Mouse (Mus musculus) limb, embryonic 13.5 days (tissue): ENCODE results near the gene Il31ra. TPM values are rescaled to one million over a fixed set of nuclear protein-coding genes. Genes with fewer than 3 reads are reported as not detected.

Experiments used
- ATAC-seq: fragments of 200-750 bp; cut with Nextera tagmentation; 2 replicates; pipeline ENCODE4 v1.8.0; 2017; ENCODE audit warnings: low read depth, moderate number of reproducible peaks, moderate TSS enrichment; ENCODE audit not compliant: low FRiP score
- H3K27ac ChIP-seq: fragments of 300-500 bp; sonication (generic); 2 replicates; pipeline ENCODE4 v1.5.1; 2015; ENCODE audit warnings: inconsistent platforms, mild to moderate bottlenecking, moderate library complexity
- H3K27me3 ChIP-seq: fragments of 300-500 bp; sonication (generic); 2 replicates; pipeline ENCODE4 v1.6.1; 2015; ENCODE audit warnings: mild to moderate bottlenecking, inconsistent platforms
- H3K36me3 ChIP-seq: fragments of 300-500 bp; sonication (generic); 2 replicates; pipeline ENCODE4 v1.6.1; 2015; ENCODE audit warnings: inconsistent platforms, mild to moderate bottlenecking, moderate library complexity
- H3K4me1 ChIP-seq: fragments of 300-500 bp; sonication (generic); 2 replicates; pipeline ENCODE4 v1.6.1; 2015; ENCODE audit warnings: inconsistent platforms
- H3K4me2 ChIP-seq: fragments of 300-500 bp; sonication (generic); replicated peaks from 2 replicates; pipeline ENCODE4 v1.6.1; 2015; ENCODE audit warnings: inconsistent platforms, mild to moderate bottlenecking, moderate library complexity
- H3K4me3 ChIP-seq: fragments of 300-500 bp; sonication (generic); 2 replicates; pipeline ENCODE4 v1.5.1; 2015; ENCODE audit warnings: moderate library complexity, mild to moderate bottlenecking, inconsistent platforms
- H3K9ac ChIP-seq: fragments of 300-500 bp; sonication (generic); 2 replicates; pipeline ENCODE4 v1.6.1; 2015; ENCODE audit warnings: mild to moderate bottlenecking, inconsistent platforms
- H3K9me3 ChIP-seq: fragments of 300-500 bp; sonication (generic); 2 replicates; pipeline ENCODE4 v1.6.1; 2016; ENCODE audit warnings: inconsistent platforms
- WGBS: fragments of 180-500 bp; shearing (Covaris S2); methylation state at CpG from one replicate; pipeline ENCODE4 v1.1.7; 2015; 5-methylcytosine and 5-hydroxymethylcytosine counted together
- polyA plus RNA-seq: library from polyadenylated mRNA; unstranded; fragments of >200 nt; fragmentation: Nextera tagmentation; extraction: Ambion mirVana; gene quantifications from 2 replicates; pipeline ENCODE4 v1.2.1, GENCODE M21; 2015

Gene Il31ra
- polyA plus RNA-seq, 1 experiment from 2014 or later: 0.05 TPM

- Histone ChIP-seq H3K27me3 (no peaks in the 10 kb centered on the region), H3K4me3 (no peak overlapping the region), H3K4me1 (no peaks in the 10 kb centered on the region), H3K36me3 (no peaks in the 10 kb centered on the region), H3K27ac (no peak overlapping the region), H3K9me3 (no peaks in the 10 kb centered on the region), H3K9ac (no peak overlapping the region), H3K4me2 (no peak overlapping the region)
- no peak for ATAC-seq
- WGBS: 95% methylated on average over 5 of the region's 5 CpGs
These were observed 40.9 kb downstream of the Il31ra start for GRCm38 (mm10) chr13:112553304-112553703.

- Histone ChIP-seq H3K36me3 (no peaks in the 10 kb centered on the region), H3K9me3 (no peaks in the 10 kb centered on the region), H3K27me3 (no peaks in the 10 kb centered on the region), H3K4me1 (no peaks in the 10 kb centered on the region), H3K4me3 (no peak overlapping the region), H3K27ac (no peak overlapping the region), H3K4me2 (no peak overlapping the region), H3K9ac (no peak overlapping the region)
- ATAC-seq: no peak
- WGBS: 79% methylated on average over 7 of the region's 7 CpGs
These were observed 42.3 kb downstream of the Il31ra start for GRCm38 (mm10) chr13:112551641-112552548.

DNA sequence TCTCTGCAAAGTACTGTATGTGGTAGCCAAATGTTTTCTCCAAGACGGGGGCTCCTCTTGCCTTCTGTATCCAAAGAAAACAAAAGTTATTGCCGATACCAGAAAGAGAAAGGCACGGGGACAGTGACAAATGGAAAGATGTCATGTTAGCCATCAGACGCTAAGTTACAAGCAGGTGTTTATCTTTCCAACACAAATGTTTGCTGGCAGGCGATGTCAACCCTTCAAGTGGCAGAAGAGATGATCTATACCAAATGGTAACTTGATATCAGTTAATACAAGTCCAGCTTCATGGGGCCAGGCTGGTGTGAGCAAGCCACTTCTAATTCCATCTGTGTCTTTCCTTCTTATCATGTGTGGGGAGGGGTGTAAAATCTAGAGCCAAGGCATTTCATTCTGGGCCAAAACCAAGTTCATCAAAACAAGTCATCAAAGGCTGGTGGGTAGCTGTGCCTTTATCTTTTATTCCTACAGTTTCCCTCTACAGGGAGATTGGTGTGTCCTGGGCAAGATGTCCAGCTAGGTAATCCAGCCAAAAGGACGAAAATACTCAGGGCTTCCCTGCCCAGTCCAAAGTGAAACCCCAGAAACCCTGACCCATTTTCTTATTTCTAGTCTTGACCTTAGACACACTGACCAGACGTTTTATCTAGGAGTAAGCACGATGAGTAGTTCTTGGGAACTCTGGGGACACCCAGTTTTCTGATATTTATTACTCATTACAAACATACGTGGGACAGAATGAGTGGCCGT, 52.8 kb downstream of the Il31ra start:
- H3K27ac ChIP-seq: no peak overlapping the region
- H3K27me3 ChIP-seq: no peaks in the 10 kb centered on the region
- 79% methylated on average over 10 of the region's 10 CpGs for WGBS
- H3K4me2 ChIP-seq: no peak overlapping the region
- no peak overlapping the region for H3K4me3 ChIP-seq
- ATAC-seq: no peak
- no peak overlapping the region for H3K9ac ChIP-seq
- H3K9me3 ChIP-seq: no peaks in the 10 kb centered on the region
- no peaks in the 10 kb centered on the region for H3K36me3 ChIP-seq
- H3K4me1 ChIP-seq: 0 out of 2 replicates have a peak, but pooled peaks cover 4% of the 10 kb centered on the region

GRCm38 (mm10) chr13:112540616-112541015, 53.5 kb downstream of the Il31ra start:
- no peak overlapping the region for H3K9ac ChIP-seq
- H3K4me2 ChIP-seq: no peak overlapping the region
- H3K27me3 ChIP-seq: no peaks in the 10 kb centered on the region
- no peak overlapping the region for H3K27ac ChIP-seq
- WGBS: 33% methylated on average over 3 of the region's 3 CpGs
- no peaks in the 10 kb centered on the region for H3K9me3 ChIP-seq
- no peaks in the 10 kb centered on the region for H3K36me3 ChIP-seq
- H3K4me3 ChIP-seq: no peak overlapping the region
- H3K4me1 ChIP-seq: 0 out of 2 replicates have a peak, but pooled peaks cover 4% of the 10 kb centered on the region
- ATAC-seq: no peak

DNA sequence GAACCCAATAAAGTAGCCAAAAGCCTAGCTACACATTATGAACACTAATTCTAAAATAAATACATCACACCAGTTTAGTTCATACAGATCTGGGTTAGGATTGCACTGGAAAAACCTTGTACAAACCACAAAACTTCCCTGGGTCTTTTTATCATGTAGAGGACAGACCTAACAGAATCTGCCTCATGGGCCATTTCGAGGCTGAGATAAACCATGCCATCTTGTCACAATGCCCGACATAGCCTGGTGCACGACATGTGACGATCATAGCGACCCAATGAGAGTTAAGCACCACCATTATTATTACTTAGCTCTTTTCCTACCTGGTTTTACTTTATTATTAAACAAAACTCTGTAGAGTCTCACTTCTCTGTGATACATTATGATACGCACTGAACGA, 57.1 kb downstream of the Il31ra start:
- H3K27ac ChIP-seq: no peak overlapping the region
- 0 out of 2 replicates have a peak, but pooled peaks cover 7% of the 10 kb centered on the region for H3K4me1 ChIP-seq
- no peaks in the 10 kb centered on the region for H3K9me3 ChIP-seq
- no peak for ATAC-seq
- H3K36me3 ChIP-seq: no peaks in the 10 kb centered on the region
- H3K4me3 ChIP-seq: no peak overlapping the region
- no peaks in the 10 kb centered on the region for H3K27me3 ChIP-seq
- no peak overlapping the region for H3K9ac ChIP-seq
- H3K4me2 ChIP-seq: no peak overlapping the region
- 88% methylated on average over 7 of the region's 7 CpGs for WGBS

GRCm38 (mm10) chr13:112536611-112537010, 57.5 kb downstream of the Il31ra start:
- no peak for ATAC-seq
- no peaks in the 10 kb centered on the region for H3K27me3 ChIP-seq
- no peak overlapping the region for H3K9ac ChIP-seq
- no peak overlapping the region for H3K27ac ChIP-seq
- no peaks in the 10 kb centered on the region for H3K9me3 ChIP-seq
- H3K4me3 ChIP-seq: no peak overlapping the region
- no peak overlapping the region for H3K4me2 ChIP-seq
- H3K36me3 ChIP-seq: no peaks in the 10 kb centered on the region
- 51% methylated on average over 4 of the region's 4 CpGs for WGBS
- 0 out of 2 replicates have a peak, but pooled peaks cover 7% of the 10 kb centered on the region for H3K4me1 ChIP-seq

GRCm38 (mm10) chr13:112533556-112533955, 60.6 kb downstream of the Il31ra start:
- no peak overlapping the region for H3K4me2 ChIP-seq
- H3K36me3 ChIP-seq: no peaks in the 10 kb centered on the region
- H3K4me1 ChIP-seq: 0 out of 2 replicates have a peak, but pooled peaks cover 3% of the 10 kb centered on the region
- H3K27me3 ChIP-seq: no peaks in the 10 kb centered on the region
- ATAC-seq: no peak
- H3K9me3 ChIP-seq: no peaks in the 10 kb centered on the region
- WGBS: 64% methylated on average over 9 of the region's 9 CpGs
- 0 out of 2 replicates have a peak overlapping the region, but pooled peaks have one; percentile 15 for H3K27ac ChIP-seq
- no peak overlapping the region for H3K9ac ChIP-seq
- H3K4me3 ChIP-seq: no peak overlapping the region

- Histone ChIP-seq H3K36me3 (no peaks in the 10 kb centered on the region), H3K4me2 (no peak overlapping the region), H3K9ac (no peak overlapping the region), H3K4me1 (0 out of 2 replicates have a peak, but pooled peaks cover 3% of the 10 kb centered on the region), H3K27me3 (no peaks in the 10 kb centered on the region), H3K9me3 (no peaks in the 10 kb centered on the region), H3K27ac (no peak overlapping the region), H3K4me3 (no peak overlapping the region)
- 89% methylated on average over 6 of the region's 6 CpGs for WGBS
- no peak for ATAC-seq
These were observed 61.9 kb downstream of the Il31ra start for GRCm38 (mm10) chr13:112532235-112532634.

DNA sequence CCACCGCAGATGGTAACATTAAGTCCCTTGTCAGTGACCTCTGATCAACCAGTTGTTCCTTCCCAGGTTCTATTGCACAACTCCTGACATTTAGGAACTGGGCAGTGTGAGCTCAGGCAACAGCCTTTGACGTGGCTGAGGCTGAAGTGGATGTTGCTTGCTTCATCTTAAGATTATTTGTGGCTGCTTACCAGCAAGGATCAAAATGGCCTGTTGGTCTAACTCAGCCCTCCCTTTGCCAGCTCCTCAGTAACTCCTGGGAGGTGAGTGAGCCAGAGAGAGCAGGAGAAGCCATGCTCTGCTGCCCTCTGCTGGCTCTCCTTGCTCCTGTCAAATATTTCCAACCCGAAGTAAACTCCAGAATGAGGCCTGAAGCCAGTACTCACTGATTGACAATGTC, 64.3 kb downstream of the Il31ra start:
- H3K4me1 ChIP-seq: 0 out of 2 replicates have a peak, but pooled peaks cover 3% of the 10 kb centered on the region
- H3K9me3 ChIP-seq: no peaks in the 10 kb centered on the region
- H3K27me3 ChIP-seq: no peaks in the 10 kb centered on the region
- H3K36me3 ChIP-seq: no peaks in the 10 kb centered on the region
- WGBS: 35% methylated on average over 3 of the region's 3 CpGs
- no peak overlapping the region for H3K4me3 ChIP-seq
- H3K27ac ChIP-seq: no peak overlapping the region
- no peak overlapping the region for H3K9ac ChIP-seq
- ATAC-seq: peak; percentile 54; the same call in 1 of the 2 replicates
- no peak overlapping the region for H3K4me2 ChIP-seq

DNA sequence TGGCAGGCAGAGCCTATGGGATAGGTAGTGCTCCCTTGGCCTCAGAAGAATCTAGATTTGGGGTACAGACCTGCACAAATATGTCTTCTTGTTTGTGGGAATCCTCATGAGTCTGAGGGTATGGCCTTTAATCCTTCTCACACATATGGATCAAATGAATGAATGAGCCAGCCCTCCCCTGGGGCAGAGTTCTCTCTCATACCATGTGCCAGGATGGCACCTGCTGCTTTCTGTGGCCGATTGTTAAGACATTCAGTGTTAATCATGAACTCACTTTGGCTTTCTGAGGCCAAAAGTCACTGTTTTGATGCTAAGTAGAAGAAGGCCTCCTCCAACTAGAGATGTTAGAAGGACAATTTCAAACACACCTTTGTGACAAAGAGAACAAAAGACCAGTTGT, 67.0 kb downstream of the Il31ra start:
- WGBS: 48% methylated on average over 1 of the region's 1 CpGs
- no peaks in the 10 kb centered on the region for H3K4me1 ChIP-seq
- no peaks in the 10 kb centered on the region for H3K9me3 ChIP-seq

GRCm38 (mm10) chr13:112523346-112523970, 70.7 kb downstream of the Il31ra start:
- Histone ChIP-seq H3K27me3 (no peaks in the 10 kb centered on the region), H3K4me3 (no peak overlapping the region), H3K4me1 (no peaks in the 10 kb centered on the region), H3K9ac (no peak overlapping the region), H3K27ac (no peak overlapping the region), H3K4me2 (no peak overlapping the region), H3K36me3 (no peaks in the 10 kb centered on the region), H3K9me3 (peaks cover 2% of the 10 kb centered on the region)
- ATAC-seq: no peak
- 87% methylated on average over 10 of the region's 10 CpGs for WGBS

More for the DNA sequence above, 67.0 kb downstream of the Il31ra start:
- no peak overlapping the region for H3K9ac ChIP-seq
- no peak overlapping the region for H3K4me3 ChIP-seq
- no peak for ATAC-seq
- H3K27me3 ChIP-seq: no peaks in the 10 kb centered on the region
- no peak overlapping the region for H3K4me2 ChIP-seq
- H3K27ac ChIP-seq: no peak overlapping the region
- no peaks in the 10 kb centered on the region for H3K36me3 ChIP-seq

DNA sequence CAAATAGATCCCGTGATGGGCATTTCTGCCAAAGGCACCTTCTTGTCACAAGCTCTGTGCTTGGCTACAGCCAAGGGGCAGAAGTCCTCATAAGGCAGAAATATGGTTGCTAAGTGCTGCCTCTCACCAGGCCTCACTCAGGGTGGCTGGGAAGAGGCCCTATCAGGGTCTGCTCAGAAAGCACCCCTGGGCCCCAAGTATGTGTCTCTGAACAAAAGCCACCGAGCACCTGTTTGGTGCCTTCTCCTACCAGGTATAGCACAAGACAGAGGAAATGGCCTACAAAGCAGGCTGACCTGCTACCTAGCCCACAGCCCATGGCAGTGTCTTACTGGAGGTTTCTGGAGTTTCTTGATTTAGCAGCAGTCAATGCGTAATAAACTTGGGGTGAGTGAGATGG, 71.3 kb downstream of the Il31ra start:
- Histone ChIP-seq H3K27ac (no peak overlapping the region), H3K27me3 (no peaks in the 10 kb centered on the region), H3K4me1 (no peaks in the 10 kb centered on the region), H3K4me2 (no peak overlapping the region), H3K4me3 (no peak overlapping the region), H3K36me3 (no peaks in the 10 kb centered on the region), H3K9me3 (peaks cover 8% of the 10 kb centered on the region), H3K9ac (no peak overlapping the region)
- no peak for ATAC-seq
- WGBS: 93% methylated on average over 3 of the region's 3 CpGs
